Mouse (Mus musculus): Measurements from ENCODE around the gene Celsr1.
A peak's percentile ranks its signal among the peaks of the same experiment; 100 is the strongest.
"Not testable (repeated sequence)": the region's sequence is repeated elsewhere in the genome, so short reads cannot be mapped to it uniquely, and the experiment has no call there.

Celsr1 gene

DNA sequence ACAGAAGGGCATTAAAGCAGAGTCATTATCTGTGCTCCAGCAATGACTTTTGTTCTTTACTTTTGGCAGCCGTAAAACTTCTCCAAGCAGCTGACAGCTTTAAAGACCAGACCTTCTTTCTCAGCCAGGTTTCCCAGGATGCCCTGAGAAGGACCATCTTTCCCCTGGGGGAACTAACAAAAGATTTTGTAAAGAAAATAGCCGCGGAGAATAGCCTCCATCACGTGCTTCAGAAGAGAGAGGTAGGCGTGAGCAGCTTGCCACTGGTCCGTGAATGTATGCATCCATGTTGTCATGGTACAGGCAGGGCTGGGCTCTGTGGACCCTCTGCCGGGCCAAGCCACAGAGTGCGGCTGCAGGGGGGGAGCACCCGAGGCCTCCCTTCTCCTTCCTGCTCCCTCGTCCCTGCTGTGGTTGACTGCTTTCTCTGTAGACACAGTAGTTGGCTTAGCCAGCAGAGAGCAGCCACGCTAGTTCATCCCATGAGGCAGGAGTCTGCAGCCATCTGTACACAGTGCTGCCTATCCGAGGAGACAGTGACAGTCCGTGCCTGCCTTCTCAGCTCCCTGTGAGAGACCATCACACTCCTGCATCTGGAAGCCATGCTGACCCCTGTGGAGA is 141.0 kb downstream of the Celsr1 start:
- no peak for DNase-seq (ENCODE audit: low spot score)

- DNase-seq (ENCODE audit: low spot score), result no peak
Observed at GRCm38 (mm10) chr15:85891971-85892370, 141.6 kb downstream of the Celsr1 start.

DNA sequence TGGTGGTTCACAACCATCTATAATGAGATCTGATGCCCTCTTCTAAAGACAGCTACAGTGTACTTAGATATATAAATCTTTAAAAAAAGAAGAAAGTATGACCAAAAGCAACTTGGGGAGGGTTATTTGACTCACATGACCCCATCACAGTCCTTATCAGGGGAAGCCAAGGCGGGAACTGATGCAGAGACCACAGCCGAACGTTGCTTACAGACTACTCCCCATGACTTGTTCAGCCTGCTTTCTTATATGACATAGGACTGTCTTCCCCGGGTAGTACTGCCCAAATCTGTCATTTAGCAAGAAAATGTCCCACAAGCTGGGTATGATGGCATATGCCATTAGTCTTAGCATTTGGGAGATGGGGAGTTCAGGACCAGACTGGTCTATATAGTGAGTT is 144.3 kb downstream of the Celsr1 start:
- DNase-seq (ENCODE audit: low spot score), result no peak

- DNase-seq (ENCODE audit: low spot score), result no peak
Observed at GRCm38 (mm10) chr15:85885606-85886005, 148.0 kb downstream of the Celsr1 start.

GRCm38 (mm10) chr15:85879498-85879895 is 154.1 kb downstream of the Celsr1 start:
- no peak for DNase-seq (ENCODE audit: low spot score)

DNA sequence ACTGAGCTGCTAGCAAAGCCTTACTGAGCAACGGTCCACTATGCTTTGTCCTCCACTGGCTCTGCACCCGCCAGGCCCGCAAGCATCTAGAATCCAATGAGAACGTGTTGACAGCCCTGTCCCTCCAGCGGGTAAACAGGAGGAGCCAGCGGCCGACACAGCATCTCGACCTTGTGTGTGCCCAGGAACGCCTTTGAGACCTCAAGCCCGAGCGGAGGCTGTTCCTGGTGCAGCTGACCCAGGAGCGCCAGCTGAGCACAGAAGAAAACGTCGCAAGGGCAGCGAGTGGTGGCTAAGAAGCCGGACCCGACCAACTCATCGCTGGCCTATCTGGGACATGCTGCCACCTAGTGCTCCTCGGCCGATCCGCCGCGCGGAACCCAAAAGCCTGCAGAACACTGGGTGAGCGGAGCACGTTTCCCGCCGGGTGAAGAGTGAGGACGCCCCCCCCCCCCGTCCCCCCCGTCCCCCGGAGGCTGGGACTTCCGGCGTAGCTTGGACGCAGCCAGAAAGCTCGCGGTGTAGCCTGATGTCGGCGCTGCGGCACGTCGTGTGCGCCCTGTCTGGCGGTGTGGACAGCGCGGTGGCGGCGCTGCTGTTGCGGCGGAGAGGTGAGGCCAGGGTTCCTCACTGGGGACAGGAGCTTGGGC is 154.6 kb downstream of the Celsr1 start, which contains the start of gene Trmu:
Gene Trmu (plus strand): TSS at position 465 of the 650 bp plus-strand sequence.
- peak; percentile 90 for DNase-seq (ENCODE audit: low spot score)

- no peak for DNase-seq (ENCODE audit: low spot score)
Observed at GRCm38 (mm10) chr15:85877336-85877735, 156.2 kb downstream of the Celsr1 start.

- peak; percentile 80 for DNase-seq (ENCODE audit: low spot score)
Observed at GRCm38 (mm10) chr15:85867696-85868095, 165.9 kb downstream of the Celsr1 start.

DNA sequence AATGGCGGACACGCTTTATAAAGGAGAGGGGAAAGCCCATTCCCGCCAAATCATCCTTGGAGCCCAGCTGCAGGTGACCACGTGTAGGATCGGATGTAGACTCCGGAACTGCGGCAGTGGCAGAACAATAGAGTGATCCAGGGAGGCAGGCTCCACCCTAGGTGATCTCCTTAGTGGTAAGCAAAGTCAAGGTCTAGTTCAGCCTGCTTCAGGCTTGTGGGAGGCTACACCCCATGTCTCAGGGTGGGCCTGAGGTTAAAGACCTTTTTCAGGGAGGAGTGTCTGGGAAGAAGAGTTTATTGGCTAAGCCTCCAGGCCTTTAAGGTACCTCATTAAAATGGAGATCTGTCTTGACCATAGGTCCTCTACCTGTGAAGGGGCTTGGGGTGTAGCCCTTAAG is 167.7 kb downstream of the Celsr1 start:
- not testable (repeated sequence) for DNase-seq (ENCODE audit: low spot score)

DNA sequence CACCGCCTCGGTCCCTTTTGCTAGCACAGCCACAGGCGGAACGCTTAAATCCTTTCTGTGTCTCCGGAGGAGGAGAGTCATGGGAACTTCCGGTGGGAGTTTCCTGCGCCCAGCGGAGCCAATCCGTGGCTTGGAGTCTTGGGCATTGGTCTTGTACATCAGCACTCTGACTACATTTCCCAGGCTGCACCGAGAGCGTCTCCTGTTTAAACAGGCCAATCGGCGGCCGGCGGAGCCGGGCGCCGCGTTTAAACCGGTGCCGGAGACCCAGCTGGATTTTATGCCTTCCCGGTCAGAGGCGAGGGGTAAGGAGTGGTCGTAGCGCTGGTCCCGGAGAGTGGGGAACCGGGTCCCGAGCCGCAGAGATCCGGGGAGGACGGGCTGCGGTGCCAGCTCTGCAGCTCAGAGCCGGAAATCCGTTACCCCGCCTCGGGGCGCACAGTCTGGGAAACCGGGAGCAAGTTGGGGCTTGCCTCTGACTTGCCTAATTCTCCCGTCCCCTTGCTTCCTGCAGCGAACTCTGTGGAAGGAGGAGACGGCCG is 174.0 kb downstream of the Celsr1 start, which contains the start of gene Gtse1:
Gene Gtse1 (plus strand): TSS at position 256 of the 542 bp plus-strand sequence.
- DNase-seq (ENCODE audit: low spot score), result peak; percentile 94

- no peak for DNase-seq (ENCODE audit: low spot score)
Observed at GRCm38 (mm10) chr15:85858980-85859489, 174.5 kb downstream of the Celsr1 start.

DNA sequence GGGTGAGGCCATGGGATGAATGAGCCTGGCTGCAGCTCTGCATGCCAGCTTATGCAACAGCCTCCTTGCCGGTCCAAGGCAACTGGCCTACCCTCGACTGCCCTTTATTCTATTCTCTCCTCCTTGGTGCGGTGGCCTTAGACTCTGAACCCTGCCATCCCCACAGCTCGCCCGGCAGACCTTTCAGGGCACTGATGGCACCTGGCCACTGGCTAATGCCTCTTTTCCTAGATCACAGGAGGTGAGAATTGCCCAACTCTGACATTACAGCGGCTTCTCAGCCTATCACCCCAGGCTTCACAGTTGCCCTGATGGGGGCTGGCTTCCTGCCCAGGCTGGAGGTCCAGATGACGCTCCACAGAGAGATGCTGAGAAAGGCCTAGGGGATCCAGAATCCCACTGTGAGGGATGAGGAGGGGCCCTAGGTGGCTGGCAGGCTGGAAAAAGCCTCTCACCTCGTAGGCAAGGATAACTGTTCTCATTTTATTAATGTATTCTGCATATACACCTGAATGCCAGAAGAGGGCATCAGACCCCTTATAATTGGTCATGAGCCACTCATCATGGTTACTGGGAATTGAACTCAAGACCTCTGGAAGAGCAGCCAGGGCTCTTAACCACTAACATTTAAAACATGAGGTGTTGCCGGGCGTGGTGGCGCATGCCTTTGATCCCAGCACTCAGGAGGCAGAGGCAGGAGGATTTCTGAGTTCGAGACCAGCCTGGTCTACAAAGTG is 181.8 kb downstream of the Celsr1 start:
- DNase-seq (ENCODE audit: low spot score), result no peak

Measured in adipocyte (in vitro differentiated cells).